Mouse (Mus musculus) lung, postnatal 4 days (tissue): ENCODE measurements at regions not wholly inside any gene's neighbourhood (a gene's known extent, or its start where the extent isn't known, plus 50 kb on each side); places are given as distances from the start of the nearest gene placed in this dataset.

Experiments
- DNase-seq, 2 experiments: peaks; one replicate each; pipeline ENCODE4 v3.0.0; 2021

GRCm38 (mm10) chr13:53996867-53997266, 58.6 kb downstream of the Drd1 start:
- no peak for DNase-seq

GRCm38 (mm10) chr13:53992863-53993451, 62.5 kb downstream of the Drd1 start:
- DNase-seq, result no peak

- no peak for DNase-seq
These were observed 76.3 kb downstream of the Drd1 start for GRCm38 (mm10) chr13:53979226-53979625.

GRCm38 (mm10) chr13:53969421-53969820, 86.1 kb downstream of the Drd1 start:
- no peak for DNase-seq

- DNase-seq, result no peak
These were observed 99.3 kb downstream of the Drd1 start for GRCm38 (mm10) chr13:53956167-53956566.

GRCm38 (mm10) chr13:53948056-53948455, 107.4 kb downstream of the Drd1 start:
- DNase-seq, result peak in 1 of 2 experiments; percentile 18

- DNase-seq, result no peak
These were observed 109.8 kb downstream of the Drd1 start for GRCm38 (mm10) chr13:53945681-53946080.

GRCm38 (mm10) chr13:53941005-53941747, 114.3 kb downstream of the Drd1 start:
- DNase-seq, result no peak

- no peak for DNase-seq
These were observed 120.3 kb downstream of the Drd1 start for GRCm38 (mm10) chr13:53935174-53935699.

- no peak for DNase-seq
These were observed 121.0 kb downstream of the Drd1 start for GRCm38 (mm10) chr13:53934457-53934856.

- DNase-seq, result no peak
These were observed 129.4 kb downstream of the Drd1 start for GRCm38 (mm10) chr13:53926128-53926527.

- DNase-seq, result no peak
These were observed 131.1 kb downstream of the Drd1 start for GRCm38 (mm10) chr13:53924433-53924832.

GRCm38 (mm10) chr13:53923721-53924374, 131.7 kb downstream of the Drd1 start:
- no peak for DNase-seq

GRCm38 (mm10) chr13:53921796-53922195, 133.7 kb downstream of the Drd1 start:
- DNase-seq, result no peak

GRCm38 (mm10) chr13:53919851-53920381, 135.6 kb downstream of the Drd1 start:
- DNase-seq, result no peak

GRCm38 (mm10) chr13:53915456-53915855, 140.0 kb downstream of the Drd1 start:
- DNase-seq, result no peak

GRCm38 (mm10) chr13:53914434-53914833, 141.1 kb downstream of the Drd1 start:
- DNase-seq, result no peak

GRCm38 (mm10) chr13:53913501-53913900, 142.0 kb downstream of the Drd1 start:
- no peak for DNase-seq

- no peak for DNase-seq
These were observed 143.7 kb downstream of the Drd1 start for GRCm38 (mm10) chr13:53911846-53912245.

- DNase-seq, result no peak
These were observed 144.2 kb downstream of the Drd1 start for GRCm38 (mm10) chr13:53911261-53911660.

GRCm38 (mm10) chr13:53910251-53910650, 145.3 kb downstream of the Drd1 start:
- no peak for DNase-seq

- DNase-seq, result no peak
These were observed 151.0 kb downstream of the Drd1 start for GRCm38 (mm10) chr13:53904471-53904870.

GRCm38 (mm10) chr13:53903626-53904025, 151.9 kb downstream of the Drd1 start:
- DNase-seq, result no peak

GRCm38 (mm10) chr13:53902831-53903230, 152.7 kb downstream of the Drd1 start:
- DNase-seq, result no peak
